Mouse (Mus musculus): ENCODE results near the gene Usp2.
A peak's percentile ranks its signal among the peaks of the same experiment; 100 is the strongest.

Gene Usp2

DNA sequence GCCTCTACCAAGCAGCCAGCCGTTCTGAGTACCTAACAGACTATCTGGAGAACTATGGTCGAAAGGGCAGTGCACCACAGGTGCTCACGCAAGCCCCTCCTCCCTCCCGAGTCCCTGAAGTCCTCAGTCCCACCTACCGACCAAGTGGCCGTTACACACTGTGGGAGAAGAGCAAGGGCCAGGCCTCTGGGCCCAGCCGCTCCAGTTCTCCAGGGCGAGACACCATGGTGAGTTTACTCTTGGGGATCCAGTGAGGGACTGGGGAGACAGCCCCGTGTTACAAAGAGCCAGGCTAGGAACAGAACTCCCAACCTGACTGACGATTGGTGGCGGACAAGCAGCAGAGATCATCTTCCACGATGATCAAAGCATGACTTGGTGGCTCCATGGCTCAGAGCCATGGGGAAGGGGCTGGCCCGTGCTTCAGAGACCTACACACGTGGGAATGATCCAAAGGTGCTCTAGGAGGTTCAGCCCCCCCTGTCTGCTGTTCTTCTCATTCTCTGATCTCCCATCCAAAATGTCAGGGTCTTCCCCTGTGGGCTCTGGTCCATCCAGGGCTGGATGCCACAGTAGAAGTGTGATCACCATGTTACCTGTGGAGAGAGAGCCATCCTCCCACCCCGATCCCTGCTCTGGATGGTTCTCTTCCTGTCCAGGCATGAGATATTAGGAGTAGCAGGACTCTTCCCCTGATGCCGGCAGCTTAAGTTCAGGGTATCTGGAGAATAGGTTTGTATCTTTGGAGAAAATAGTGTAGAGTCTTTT is 9.4 kb downstream of the Usp2 start:
- no peak for DNase-seq (ENCODE audit: low spot score)

DNA sequence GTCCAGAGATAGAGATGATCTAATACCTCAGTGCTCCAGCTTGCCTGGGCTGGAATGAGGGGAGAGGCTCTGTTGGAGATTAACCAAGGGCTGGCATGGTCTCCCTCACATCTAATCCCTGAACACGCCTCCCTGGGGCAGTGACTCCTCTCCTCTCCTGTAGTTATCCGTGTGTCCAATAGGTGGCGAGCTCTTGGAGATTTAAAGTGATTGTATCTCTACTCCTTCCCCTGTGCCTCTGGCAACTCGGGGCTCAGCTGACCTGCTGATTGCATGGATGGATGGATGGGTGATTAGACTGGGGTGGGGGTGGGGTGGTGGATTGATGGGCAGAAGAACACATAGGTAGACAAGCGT is 9.9 kb downstream of the Usp2 start:
- DNase-seq (ENCODE audit: low spot score) = peak; percentile 61

DNA sequence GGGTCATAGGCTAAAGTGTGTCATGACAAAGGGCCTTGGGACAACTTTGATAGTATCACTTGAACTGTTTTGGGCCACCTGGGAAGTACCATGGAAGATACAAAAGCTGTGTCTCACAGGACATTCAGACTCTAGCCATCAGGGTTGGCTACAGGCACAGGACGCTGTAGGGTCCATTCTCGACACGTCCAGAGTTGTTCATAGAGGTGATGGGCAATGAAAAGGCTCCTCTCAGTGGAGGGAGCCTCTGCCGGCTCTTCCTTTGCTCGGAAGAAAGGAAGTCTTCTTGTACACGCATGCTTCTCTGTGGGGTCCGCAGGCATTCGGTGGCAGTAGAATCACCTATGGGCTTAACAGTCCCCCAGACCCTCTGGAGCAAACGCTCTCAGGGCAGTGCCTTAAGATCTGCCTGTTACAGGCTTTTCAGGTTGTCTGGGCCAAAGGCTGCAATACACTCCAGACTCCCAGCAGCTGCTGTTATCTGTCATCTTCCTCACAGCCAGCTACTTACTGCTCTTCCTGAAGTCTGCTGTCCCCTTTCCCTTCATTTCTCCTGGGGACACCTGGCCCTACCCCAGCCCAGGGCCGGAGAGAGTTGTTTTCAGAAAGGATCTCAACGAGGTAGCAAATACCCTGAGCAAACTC is 10.6 kb downstream of the Usp2 start:
- DNase-seq (ENCODE audit: low spot score) = no peak

DNA sequence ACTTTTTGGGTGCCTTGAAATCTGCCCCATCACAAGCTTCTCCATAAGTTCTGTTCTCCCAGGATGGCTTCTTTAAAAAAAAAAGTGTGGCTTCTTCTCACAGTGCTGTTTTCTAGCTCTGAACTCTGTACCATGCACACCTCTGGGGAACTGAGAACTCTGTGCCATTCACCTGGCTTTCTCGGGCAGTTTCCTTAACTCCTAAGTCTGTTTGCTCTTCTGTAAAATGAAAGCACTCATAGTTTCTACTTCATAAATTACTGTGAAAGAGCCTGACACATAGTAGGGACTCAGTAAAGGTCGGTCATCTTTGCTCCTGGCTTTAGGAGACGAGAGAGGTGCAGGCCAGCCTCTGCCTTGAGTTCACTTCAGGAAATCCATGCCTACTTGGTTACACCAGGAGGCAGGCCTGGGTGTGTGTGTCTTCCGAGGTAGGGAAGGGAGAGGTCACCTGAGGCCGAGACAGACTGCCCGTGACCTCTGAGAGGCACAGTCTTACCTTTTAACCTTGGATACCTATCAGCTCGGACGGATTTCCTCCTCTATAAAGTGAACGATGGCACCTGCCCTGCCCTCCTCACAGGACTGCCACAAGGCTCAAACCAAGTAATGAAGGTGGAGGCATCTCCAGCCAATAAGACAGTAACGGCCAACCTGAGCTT is 11.4 kb downstream of the Usp2 start:
- no peak for DNase-seq (ENCODE audit: low spot score)

DNA sequence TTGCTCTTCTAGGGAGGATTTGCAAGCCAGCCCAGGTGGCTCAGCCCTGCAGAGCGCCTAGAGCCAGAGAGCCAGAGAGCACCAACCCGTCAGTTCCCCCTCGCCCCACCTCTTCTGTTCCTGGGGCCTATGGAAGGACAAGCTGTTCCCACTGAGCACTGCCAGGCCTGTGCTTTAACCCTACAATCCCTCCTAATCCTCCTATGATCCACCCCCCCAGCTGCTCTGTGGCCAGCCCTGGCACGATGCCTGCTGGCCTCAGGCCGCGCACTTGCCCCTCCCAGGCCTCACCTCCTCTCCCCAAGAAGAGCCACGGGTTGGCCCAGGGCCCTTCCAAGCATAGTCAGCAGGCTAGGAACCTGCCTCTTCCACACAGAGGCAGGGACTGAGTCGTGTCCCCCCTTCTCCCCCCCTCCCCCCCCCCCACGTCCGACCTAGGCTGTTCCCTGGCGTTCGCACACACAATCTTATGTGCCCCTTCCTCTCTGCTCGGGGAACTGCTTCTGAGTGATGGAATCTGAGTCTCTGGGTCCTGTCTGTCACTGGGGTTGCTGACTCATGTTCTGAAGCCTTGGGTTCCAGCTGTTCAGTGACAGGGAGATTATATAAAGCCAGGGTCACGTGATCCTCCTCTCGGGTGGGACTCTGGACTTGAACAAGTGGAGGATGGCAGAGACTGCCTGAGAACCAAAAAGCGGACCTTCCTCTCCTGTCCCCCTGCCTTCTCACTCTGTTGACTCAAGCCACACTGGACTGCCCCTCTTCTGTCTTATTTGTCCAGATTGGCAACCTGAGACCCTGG is 12.3 kb downstream of the Usp2 start:
- peak; percentile 89 for DNase-seq (ENCODE audit: low spot score)

DNA sequence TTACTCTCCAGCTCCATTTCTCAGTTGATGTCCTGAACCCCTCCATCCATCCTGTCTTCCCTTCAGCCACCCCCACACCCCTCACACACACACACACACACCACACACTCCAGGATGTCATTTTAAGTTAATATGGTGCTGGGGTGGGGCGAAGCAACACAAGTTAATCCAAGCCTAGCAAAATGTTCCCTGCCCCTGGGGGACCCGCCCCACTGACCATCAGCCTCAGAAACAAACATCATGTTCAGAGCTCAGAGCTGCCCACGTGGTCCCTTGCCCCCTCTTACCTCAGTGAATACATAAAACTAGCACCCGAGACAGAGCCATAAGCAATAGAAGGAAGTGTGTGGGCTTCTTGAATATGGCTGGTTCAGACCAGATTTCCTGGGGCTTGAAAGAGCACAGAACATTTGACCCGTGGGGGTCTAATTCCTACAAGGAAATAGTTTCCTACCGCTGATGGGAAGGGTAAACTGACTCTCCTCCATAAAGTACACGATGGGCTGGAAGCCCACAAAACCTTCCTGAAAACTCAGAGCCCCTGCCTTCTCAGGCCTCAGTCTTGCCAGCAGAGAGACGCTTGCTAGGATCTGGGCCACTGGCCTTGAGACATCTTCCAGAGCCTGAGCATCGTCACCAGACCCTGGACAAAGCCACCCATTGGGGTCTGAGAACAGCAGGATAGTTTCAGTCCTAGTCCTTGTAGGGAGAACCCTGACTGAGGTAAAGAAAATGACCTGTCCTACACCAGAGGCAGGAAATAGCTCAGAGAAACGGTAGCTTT is 13.4 kb downstream of the Usp2 start:
- DNase-seq (ENCODE audit: low spot score) = no peak

DNA sequence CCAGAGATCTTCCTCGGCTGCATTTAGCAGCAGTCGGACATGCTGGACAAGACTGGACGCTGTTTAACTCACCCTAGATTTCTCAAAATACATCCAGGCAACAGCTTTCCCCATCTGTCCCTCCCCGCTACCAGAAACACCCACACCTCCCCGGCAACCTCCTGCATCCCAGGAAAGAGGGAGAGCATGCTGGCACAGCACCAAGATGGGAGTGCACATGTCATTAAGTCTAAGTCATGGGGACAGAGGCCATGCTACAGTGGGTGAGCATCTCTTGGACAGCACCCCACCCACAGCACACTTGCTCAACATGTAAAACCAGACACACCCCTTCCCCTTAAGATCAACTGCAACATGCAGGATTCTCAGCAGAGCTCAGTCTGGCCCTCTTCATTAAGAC is 14.1 kb downstream of the Usp2 start:
- peak; percentile 40 for DNase-seq (ENCODE audit: low spot score)

DNA sequence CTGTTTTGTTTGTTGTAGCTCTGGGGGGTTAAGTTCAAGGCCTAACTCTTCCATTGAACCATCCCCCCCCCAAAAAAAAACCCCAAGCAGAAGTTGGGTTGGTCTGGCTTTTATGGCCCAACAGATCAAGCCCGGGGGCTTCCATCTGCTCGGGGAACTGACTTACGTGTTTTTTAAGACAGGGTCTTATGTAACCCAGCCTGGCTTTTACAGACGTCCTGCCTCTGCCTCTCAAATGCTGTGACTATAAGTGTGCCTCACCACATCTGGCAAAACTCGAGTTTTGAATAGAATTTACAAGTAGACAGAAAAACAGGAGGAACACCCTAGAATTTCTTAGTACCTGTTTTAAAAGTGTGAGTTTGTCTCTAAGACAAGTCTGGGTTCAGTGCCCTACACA is 14.8 kb downstream of the Usp2 start:
- DNase-seq (ENCODE audit: low spot score) = no peak

DNA sequence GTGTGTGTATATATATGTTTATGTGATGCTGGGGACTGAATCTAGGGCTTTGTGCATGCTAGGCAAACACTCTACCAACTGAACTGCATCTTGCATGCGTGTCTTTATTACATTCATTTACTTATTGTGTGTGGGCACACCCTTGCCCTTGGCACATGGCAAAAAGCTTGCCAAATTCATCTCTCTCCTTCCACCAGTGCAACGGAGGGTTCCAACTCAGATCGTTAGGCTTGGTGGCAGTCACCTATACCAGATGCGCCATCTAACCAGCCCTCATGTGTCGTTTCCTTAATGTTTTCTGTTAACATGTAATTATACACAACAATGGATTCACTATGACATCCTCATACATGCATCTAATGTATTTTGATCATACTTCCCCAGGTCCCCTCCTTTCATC is 15.4 kb downstream of the Usp2 start:
- DNase-seq (ENCODE audit: low spot score) = no peak

DNA sequence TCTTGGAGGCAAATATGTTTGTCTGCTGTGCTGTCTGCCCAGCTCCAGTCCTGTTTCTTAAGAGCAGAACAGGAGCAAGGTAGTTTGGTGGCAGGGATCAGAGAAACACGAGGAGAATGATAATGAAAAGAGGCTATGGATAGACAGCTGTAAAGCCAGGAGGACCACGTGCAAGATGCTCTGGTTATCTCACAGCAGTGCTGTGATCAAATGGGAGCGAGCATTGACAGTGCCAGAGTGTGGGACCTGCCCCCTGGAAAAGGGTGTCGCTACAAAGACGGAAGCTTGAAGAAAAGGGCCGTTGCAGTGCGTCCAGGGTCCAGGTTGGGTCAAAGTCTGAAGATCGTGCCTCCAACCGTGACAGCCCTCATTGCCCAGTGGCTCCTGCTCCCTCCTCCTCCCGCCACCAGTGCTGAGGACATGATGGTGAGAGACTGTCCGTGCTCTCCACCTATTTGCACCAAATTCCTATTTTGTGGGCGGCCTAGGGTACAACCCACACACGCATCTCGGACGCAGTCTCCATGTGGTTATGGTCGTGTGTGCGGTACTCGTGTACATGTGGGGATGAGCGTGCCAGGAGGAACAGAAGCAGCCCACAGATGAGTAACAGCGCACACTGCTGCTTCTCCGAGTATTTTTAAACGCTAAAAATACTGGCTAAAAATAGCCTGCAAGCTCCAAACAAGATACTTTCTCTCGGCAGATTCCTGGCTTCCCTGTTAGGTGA is 16.7 kb downstream of the Usp2 start:
- DNase-seq (ENCODE audit: low spot score) = no peak

DNA sequence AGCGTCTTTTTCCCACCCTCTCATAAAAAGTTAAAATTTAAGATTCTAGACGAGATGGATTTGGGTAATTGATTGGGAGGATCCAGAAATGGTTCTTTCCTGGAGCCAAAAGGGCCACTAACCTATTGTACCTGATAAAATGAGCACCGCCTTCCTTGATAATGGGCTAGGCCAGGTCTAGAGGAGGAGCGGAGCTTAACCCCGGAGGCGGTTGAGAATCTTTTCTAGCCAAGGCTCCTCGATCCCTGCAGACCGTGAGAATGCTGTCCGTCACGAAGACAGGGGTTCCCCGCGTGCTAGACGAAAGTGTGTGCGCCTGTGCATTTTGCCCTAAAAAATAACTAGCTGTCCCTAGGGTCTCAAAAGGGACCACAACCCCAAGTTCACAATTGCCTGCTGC is 17.4 kb downstream of the Usp2 start:
- DNase-seq (ENCODE audit: low spot score) = no peak

DNA sequence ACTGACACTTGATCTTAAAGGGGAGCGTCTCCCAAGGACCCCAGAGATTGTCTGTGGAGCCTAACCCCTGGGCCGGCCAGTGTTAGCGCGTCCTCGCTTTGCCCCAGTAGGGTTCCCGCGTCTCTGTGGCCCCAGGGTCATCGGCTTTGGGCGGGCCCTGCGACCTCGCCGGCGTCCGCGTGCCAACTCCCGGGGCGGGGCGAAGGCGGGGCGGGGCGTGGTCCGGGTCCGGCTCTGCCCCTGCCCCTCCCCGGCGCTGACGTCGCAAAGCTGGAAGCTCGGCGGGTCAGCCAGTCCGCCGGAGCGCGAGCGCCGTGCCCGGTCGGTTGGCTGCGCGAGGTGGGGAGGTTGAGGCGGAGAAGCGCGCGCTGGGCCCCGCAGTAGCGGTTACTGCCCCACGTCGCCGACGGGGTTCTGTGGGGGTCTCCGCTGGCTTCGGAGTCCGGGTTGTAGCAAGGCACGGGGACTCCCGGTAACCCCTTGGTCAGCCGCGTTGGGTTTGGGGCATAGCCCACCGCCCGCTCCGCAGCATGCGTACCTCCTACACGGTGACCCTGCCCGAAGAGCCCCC is 17.9 kb downstream of the Usp2 start:
- peak; percentile 80 for DNase-seq (ENCODE audit: low spot score)

DNA sequence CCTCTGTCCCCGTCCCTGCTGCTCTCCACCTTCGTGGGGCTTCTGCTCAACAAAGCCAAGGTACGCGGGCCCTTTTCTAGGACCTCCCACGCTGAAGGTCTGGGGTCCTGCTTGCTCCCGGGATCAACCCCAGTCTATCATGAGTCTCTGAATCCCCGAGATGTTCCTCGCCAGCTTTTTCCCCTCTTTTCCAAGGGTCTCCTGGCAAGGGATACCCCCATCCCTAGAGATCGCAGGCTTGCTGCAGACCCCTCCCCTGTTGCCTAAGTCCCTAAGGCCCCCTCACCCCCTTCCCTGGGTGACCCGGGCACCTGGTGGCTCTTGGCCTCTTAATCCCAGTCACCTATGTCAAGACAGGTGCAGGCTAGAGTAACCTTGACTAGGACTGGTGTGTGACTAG is 18.5 kb downstream of the Usp2 start:
- no peak for DNase-seq (ENCODE audit: low spot score)

DNA sequence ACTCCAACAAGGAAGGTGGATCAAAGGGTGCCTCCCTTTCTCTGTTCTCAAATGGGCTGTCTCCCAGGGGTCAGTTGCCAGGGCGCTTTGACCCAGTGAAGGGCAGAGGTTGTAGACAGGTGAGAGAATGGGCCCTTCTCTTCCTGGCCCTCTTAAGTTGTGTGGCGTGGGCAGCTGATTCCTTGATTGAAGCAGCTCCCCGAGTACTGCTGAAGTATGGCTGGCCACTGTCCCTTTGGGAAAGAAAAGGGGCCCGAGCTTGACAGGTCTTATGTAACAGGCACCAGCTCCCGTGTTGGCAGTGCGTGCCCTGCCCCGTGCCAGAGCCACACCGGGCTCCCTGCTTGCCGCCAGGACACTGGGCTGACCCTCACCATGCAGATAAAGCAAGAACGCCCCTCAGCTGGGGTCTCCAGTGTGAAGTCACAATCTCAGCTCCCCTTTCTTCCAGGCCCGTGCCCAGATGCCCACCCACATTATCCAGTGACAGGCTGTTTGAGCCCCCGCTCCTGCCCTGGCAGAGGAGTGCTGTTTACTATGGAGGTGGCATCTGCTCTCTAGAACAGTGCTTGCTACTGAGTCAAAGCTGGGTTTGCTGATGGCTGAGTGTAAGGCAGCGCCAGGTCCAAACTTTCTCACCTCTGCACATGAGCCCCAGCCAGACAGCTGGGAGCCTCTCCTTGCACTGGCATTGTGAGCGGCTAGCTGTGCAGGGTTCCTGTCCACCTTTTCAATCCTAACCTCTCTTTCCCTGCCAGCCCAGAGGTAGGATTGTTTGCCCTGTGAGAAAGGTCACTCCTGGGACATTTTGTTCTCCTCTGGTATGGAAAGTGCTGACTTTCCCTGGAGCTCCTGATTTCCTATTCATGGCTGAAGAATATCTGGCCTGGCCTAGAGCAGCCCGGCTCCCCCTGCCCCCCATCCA is 19.2 kb downstream of the Usp2 start:
- DNase-seq (ENCODE audit: low spot score) = no peak

DNA sequence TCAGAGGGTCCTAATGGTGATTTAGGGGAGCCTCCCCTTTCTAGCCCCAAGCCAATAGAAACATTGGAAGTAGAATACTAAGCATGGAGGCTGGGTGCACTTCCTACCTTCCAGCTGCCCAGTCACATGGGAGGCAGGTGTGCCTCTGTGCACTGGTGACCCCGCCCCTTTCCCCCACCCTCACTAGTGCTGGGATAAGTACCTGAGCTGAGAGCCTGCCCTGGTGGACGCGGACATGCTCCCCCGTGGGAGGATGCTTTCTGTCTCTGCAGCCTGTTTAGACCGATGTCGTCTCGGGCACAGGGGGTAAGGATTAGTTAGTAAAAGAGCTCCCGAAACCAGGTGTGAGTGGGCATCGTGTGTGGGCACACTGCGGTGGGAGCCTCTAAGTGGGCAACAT is 20.1 kb downstream of the Usp2 start:
- no peak for DNase-seq (ENCODE audit: low spot score)

DNA sequence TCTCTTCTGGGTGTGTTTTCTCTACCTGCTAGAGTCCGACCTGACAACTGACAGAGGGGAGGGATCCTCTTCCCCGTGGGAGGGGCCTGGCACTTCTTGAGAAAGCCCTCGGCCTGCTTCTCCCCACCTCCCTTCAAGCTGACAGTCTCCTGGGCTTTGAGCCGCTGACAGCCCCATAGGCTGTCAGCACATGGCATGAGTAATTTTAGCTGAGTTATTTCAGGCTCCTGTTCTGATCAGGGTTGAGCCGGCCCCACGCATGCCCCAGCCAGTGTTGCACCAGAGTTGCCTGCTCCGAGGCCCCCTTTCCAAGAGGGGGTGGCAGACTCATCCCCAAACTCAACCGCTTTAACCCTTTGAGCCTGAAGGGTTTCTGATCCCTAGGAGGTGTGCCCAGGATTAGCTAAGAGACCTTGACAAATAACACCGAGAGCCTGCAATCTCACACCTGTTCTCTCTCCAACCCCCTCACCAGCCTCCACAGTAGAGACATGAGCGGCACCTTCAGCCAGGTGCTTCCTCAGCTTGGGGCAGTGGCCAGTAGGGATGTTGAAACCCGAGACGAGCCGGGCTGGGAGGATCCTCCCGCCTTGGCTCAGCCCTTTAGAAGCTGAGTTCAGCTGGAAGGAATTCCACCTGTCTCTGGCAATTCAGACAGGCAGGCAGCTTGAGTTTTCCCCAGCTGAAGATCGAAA is 21.1 kb downstream of the Usp2 start:
- peak; percentile 46 for DNase-seq (ENCODE audit: low spot score)

DNA sequence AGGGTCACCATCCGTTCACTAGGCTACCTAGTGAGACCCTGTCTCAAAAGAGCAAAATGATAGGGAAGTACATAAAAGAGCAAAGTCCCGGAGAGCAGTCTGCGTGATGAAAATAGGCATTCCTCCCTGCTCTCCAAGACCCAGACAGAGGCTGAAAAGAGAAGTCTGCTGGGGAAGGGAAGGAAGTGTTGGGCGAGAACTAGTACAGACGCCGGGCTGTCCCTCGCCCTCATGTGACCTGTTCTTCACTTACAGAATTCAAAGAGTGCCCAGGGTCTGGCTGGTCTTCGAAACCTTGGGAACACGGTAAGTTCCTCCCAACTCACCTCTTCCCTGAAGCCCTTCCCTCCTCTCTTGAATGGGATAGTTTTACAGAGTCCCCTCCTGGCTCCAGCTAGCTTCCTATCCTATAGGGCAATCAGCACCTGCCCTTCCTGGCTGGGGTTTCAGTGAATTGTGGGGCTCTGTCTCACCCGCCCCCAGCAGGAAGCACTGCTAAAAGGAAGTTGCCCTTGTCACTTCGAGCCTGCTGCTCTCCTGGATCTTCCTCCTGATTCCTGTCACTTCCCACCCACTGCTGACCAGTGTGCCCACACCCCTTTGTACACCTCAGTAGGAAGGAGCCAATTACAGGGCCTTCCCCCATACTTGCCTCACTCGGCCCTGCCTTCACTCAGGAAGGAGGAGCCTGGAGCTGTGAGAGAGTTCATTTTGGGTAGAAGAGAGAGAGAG is 22.2 kb downstream of the Usp2 start:
- no peak for DNase-seq (ENCODE audit: low spot score)

All from MN1 (cell line).